In the genomic region with DNA sequence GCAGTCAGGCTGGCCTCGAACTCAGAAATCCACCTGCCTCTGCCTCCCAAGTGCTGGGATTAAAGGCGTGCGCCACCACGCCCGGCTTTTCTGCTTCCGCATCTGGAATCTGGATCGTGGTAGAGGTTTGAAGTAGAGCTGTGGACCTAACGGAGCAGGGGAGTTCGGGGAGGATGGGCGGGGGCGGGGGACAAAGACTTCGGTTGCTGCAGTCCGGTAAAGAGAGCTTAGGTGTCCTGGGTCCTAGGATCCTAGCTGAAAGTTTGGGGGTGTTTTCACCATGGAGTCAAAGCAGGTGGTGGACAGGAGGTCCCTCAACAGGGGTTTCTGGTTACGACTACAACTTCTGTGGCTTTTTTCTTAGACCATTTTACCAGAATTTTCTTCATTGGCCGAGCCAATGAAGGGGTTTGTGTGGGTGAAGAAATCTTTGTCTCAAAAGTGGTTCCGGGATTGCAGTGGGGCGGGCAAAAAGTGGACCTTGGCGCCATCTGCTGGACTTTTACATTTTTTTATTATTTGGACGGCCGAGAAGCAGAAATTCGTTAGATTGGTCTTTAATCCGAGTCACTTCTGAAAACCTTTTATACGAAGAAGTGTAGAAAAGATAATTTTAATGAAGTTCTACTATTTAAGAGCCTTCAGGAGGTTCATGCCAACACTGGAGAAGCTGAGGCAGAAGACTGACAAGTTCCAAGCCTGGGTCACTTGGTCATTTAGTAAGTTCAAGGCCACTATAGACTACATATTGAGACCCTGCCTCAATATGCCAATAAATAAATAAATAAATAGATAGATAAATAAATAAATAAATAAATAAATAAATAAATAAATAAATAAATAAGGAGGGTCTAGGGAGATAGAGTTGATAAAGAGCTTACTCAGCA, we compare ENCODE assay signal across 9 mouse cellular contexts. TPM values are rescaled to one million over a fixed set of nuclear protein-coding genes. Genes with fewer than 3 reads are reported as not detected.
DNase-seq lines count a peak whose midpoint lies in the region; ATAC-seq and TF ChIP-seq lines count a peak whose summit lies in the region.
"Not testable (repeated sequence)": the region's sequence is repeated elsewhere in the genome, so short reads cannot be mapped to it uniquely, and the experiment has no call there.
"Had no signal": no experiment of that assay in that cellular context is flagged by ENCODE, and none has a peak within 500 bp of the region (broad histone marks: within the 10 kb centered on the region; RNA-seq: fewer than 3 reads in every experiment).

No protein-coding gene starts in this region.

- DNase-seq in CD4-positive, CD25-positive, alpha-beta regulatory T cell, adult 2 months (ENCODE audit: low read depth, low spot score): peak; percentile 20
- DNase-seq in c-Kit-positive CD71-positive TER-119-negative erythroid progenitor cells, embryonic 14.5 days (ENCODE audit: low read depth): peak; percentile 6
- not testable (repeated sequence) for DNase-seq in heart, postnatal 0 days (ENCODE audit: low spot score)
- DNase-seq in midbrain, embryonic 10.5 days (ENCODE audit: low spot score): peak; percentile 25
- DNase-seq in right cerebral cortex, postnatal 4 days: peak; percentile 49

- not testable (repeated sequence) for H3K27ac ChIP-seq in embryonic fibroblast, embryonic 13.5 days (ENCODE audit: insufficient read depth, low read length); heart, postnatal 0 days (ENCODE audit: low read depth); kidney, embryonic 16.5 days (ENCODE audit: low read length); limb, embryonic 12.5 days; midbrain, embryonic 10.5 days (replicated peaks)

- not testable (repeated sequence) for H3K36me3 ChIP-seq in heart, postnatal 0 days (replicated peaks; ENCODE audit: control insufficient read depth, insufficient read depth, low read length); kidney, embryonic 16.5 days (ENCODE audit: insufficient read depth, low read length); limb, embryonic 12.5 days; midbrain, embryonic 10.5 days

- TF ChIP-seq EP300 in heart, postnatal 0 days (IDR thresholded peaks at IDR 0.05; ENCODE audit: low read depth): not testable (repeated sequence)

- H3K4me3 ChIP-seq in embryonic fibroblast, embryonic 13.5 days (ENCODE audit: insufficient read depth, low read length); heart, postnatal 0 days (ENCODE audit: low read depth, low read length); kidney, embryonic 16.5 days (ENCODE audit: low read length); limb, embryonic 12.5 days (replicated peaks); midbrain, embryonic 10.5 days: not testable (repeated sequence)

- not testable (repeated sequence) for H3K9me3 ChIP-seq in heart, postnatal 0 days (replicated peaks; ENCODE audit: control insufficient read depth, low read length); kidney, embryonic 16.5 days (ENCODE audit: low read length); limb, embryonic 12.5 days; midbrain, embryonic 10.5 days (replicated peaks)

- TF ChIP-seq CTCF in embryonic fibroblast, embryonic 13.5 days (IDR thresholded peaks at IDR 0.05; ENCODE audit: borderline replicate concordance, insufficient read depth, low read length): 0 out of 2 replicates have a peak, but pooled peaks have one; percentile 4
- peak; percentile 37 for TF ChIP-seq CTCF in heart, postnatal 0 days (IDR thresholded peaks at IDR 0.05; ENCODE audit: low read depth)

- H3K9ac ChIP-seq in heart, postnatal 0 days (replicated peaks; ENCODE audit: low read depth, low read length); kidney, embryonic 16.5 days (replicated peaks; ENCODE audit: low read length); limb, embryonic 12.5 days (replicated peaks): not testable (repeated sequence)

- H3K27me3 ChIP-seq in heart, postnatal 0 days (ENCODE audit: control insufficient read depth, insufficient read depth, low read length); kidney, embryonic 16.5 days (ENCODE audit: insufficient read depth, low read length); limb, embryonic 12.5 days; midbrain, embryonic 10.5 days (ENCODE audit: low read depth, poor library complexity, severe bottlenecking): not testable (repeated sequence)

- TF ChIP-seq POLR2A in embryonic fibroblast, embryonic 13.5 days (IDR thresholded peaks at IDR 0.05; ENCODE audit: low read depth, low read length): not testable (repeated sequence)

- 32% methylated on average over 23 of the region's 23 CpGs for WGBS in heart, postnatal 0 days
- 36% methylated on average over 23 of the region's 23 CpGs for WGBS in kidney, embryonic 16.5 days
- 37% methylated on average over 23 of the region's 23 CpGs for WGBS in limb, embryonic 12.5 days
- WGBS in midbrain, embryonic 10.5 days: 43% methylated on average over 23 of the region's 23 CpGs

- not testable (repeated sequence) for ATAC-seq in heart, postnatal 0 days (ENCODE audit: insufficient read depth, low read depth)
- peak; percentile 77 for ATAC-seq in kidney, embryonic 16.5 days (ENCODE audit: low FRiP score, low TSS enrichment)
- peak; percentile 57; the same call in 1 of the 2 replicates for ATAC-seq in limb, embryonic 12.5 days (ENCODE audit: insufficient number of reproducible peaks, insufficient read depth, low FRiP score, low TSS enrichment, low read depth)

- not testable (repeated sequence) for H3K4me1 ChIP-seq in embryonic fibroblast, embryonic 13.5 days (ENCODE audit: control insufficient read depth, insufficient read depth, low read length); heart, postnatal 0 days (ENCODE audit: control insufficient read depth, insufficient read depth); kidney, embryonic 16.5 days (ENCODE audit: insufficient read depth, low read length); limb, embryonic 12.5 days (replicated peaks); midbrain, embryonic 10.5 days

- H3K4me2 ChIP-seq in heart, postnatal 0 days (ENCODE audit: low read depth, low read length): peak overlapping the region; percentile 21; the same call in 1 of the 2 replicates
- peak overlapping the region; percentile 22 for H3K4me2 ChIP-seq in kidney, embryonic 16.5 days (replicated peaks; ENCODE audit: low read depth, low read length)
- H3K4me2 ChIP-seq in limb, embryonic 12.5 days: peak overlapping the region; percentile 30

RNA-seq across cellular contexts. Expression of a gene that starts 21.5 kb away (rescaled TPM):
- polyA plus RNA-seq in embryonic fibroblast, embryonic 13.5 days (2011; ENCODE audit: insufficient read length, low read depth, missing spikeins): 25.0 and 27.7 TPM in 2 replicates
- 5.2 and 6.2 TPM in 2 replicates for total RNA-seq in heart, postnatal 0 days (2014; rRNA removed; ENCODE audit: low replicate concordance)
- polyA plus RNA-seq in heart, postnatal 0 days (2015; fragmentation: Nextera tagmentation; extraction: Ambion mirVana): 5.8 and 6.1 TPM in 2 replicates
- 27.1 and 29.2 TPM in 2 replicates for polyA plus RNA-seq in kidney, embryonic 16.5 days (2015; fragmentation: Nextera tagmentation; extraction: Ambion mirVana)
- 11.9 and 12.8 TPM in 2 replicates for polyA plus RNA-seq in limb, embryonic 12.5 days (2016; fragmentation: Nextera tagmentation; extraction: Ambion mirVana)
- polyA plus RNA-seq in midbrain, embryonic 10.5 days (2016; fragmentation: Nextera tagmentation; extraction: Ambion mirVana): 24.0 and 27.5 TPM in 2 replicates
- polyA plus RNA-seq: G1E had no signal

RNA-seq across cellular contexts. Expression of a gene that starts 22.0 kb away (rescaled TPM):
- 407 and 478 TPM in 2 replicates for polyA plus RNA-seq in embryonic fibroblast, embryonic 13.5 days (2011; ENCODE audit: insufficient read length, low read depth, missing spikeins)
- 127 and 161 TPM in 2 replicates for total RNA-seq in heart, postnatal 0 days (2014; rRNA removed; ENCODE audit: low replicate concordance)
- 49.0 and 50.2 TPM in 2 replicates for polyA plus RNA-seq in heart, postnatal 0 days (2015; fragmentation: Nextera tagmentation; extraction: Ambion mirVana)
- polyA plus RNA-seq in kidney, embryonic 16.5 days (2015; fragmentation: Nextera tagmentation; extraction: Ambion mirVana): 130 and 135 TPM in 2 replicates
- polyA plus RNA-seq in limb, embryonic 12.5 days (2016; fragmentation: Nextera tagmentation; extraction: Ambion mirVana): 27.0 and 46.0 TPM in 2 replicates
- polyA plus RNA-seq in midbrain, embryonic 10.5 days (2016; fragmentation: Nextera tagmentation; extraction: Ambion mirVana): 38.3 and 49.5 TPM in 2 replicates
- polyA plus RNA-seq: G1E had no signal
